Mouse (Mus musculus) right cerebral cortex, postnatal 36 days (tissue): ENCODE measurements around the gene Upk1b.
"Not testable (repeated sequence)": the region's sequence is repeated elsewhere in the genome, so short reads cannot be mapped to it uniquely, and the experiment has no call there.

Experiments
- DNase-seq, 2 experiments: peaks; one replicate each; pipeline ENCODE4 v3.0.0; 2022; ENCODE audit warnings: low spot score in 2 of 2, mixed read lengths in 1 of 2

Gene Upk1b

GRCm38 (mm10) chr16:38800091-38800490 lies at the start of gene Upk1b:
TSS of gene Upk1b (minus strand) at chr16:38800328.
- no peak for DNase-seq

- DNase-seq = no peak
These were observed 28.5 kb upstream of the Upk1b start, which contains the start of gene 4930435E12Rik for GRCm38 (mm10) chr16:38828649-38829048. TSS of gene 4930435E12Rik (minus strand) at chr16:38828749.

GRCm38 (mm10) chr16:38812521-38812920 lies 12.4 kb upstream of the Upk1b start:
- peak; percentile 11 to 28 for DNase-seq

- DNase-seq = no peak
These were observed 10.1 kb upstream of the Upk1b start for GRCm38 (mm10) chr16:38810196-38810595.

- DNase-seq = not testable (repeated sequence)
These were observed 7.7 kb upstream of the Upk1b start for GRCm38 (mm10) chr16:38807796-38808195.

- DNase-seq = no peak
These were observed 1.1 kb downstream of the Upk1b start for GRCm38 (mm10) chr16:38798957-38799450.

GRCm38 (mm10) chr16:38793120-38793519 lies 7.0 kb downstream of the Upk1b start:
- DNase-seq = no peak

GRCm38 (mm10) chr16:38789966-38790365 lies 10.2 kb downstream of the Upk1b start:
- no peak for DNase-seq

GRCm38 (mm10) chr16:38789016-38789415 lies 11.1 kb downstream of the Upk1b start:
- no peak for DNase-seq

- no peak for DNase-seq
These were observed 14.8 kb downstream of the Upk1b start for GRCm38 (mm10) chr16:38785301-38785700.

GRCm38 (mm10) chr16:38782524-38783067 lies 17.5 kb downstream of the Upk1b start:
- no peak for DNase-seq

GRCm38 (mm10) chr16:38781946-38782345 lies 18.2 kb downstream of the Upk1b start:
- no peak for DNase-seq

GRCm38 (mm10) chr16:38780960-38781572 lies 19.1 kb downstream of the Upk1b start:
- no peak for DNase-seq

GRCm38 (mm10) chr16:38776342-38776741 lies 23.8 kb downstream of the Upk1b start:
- no peak for DNase-seq

GRCm38 (mm10) chr16:38774964-38775746 lies 25.0 kb downstream of the Upk1b start:
- no peak for DNase-seq

GRCm38 (mm10) chr16:38772906-38773496 lies 27.1 kb downstream of the Upk1b start:
- DNase-seq = no peak

GRCm38 (mm10) chr16:38771145-38771544 lies 29.0 kb downstream of the Upk1b start:
- DNase-seq = no peak

- no peak for DNase-seq
These were observed 30.6 kb downstream of the Upk1b start for GRCm38 (mm10) chr16:38769529-38769928.

GRCm38 (mm10) chr16:38768386-38768785 lies 31.7 kb downstream of the Upk1b start:
- DNase-seq = no peak

- DNase-seq = peak in 1 of 2 experiments; percentile 12
These were observed 32.4 kb downstream of the Upk1b start for GRCm38 (mm10) chr16:38767761-38768160.

GRCm38 (mm10) chr16:38766671-38767070 lies 33.5 kb downstream of the Upk1b start:
- DNase-seq = no peak

- no peak for DNase-seq
These were observed 36.6 kb downstream of the Upk1b start for GRCm38 (mm10) chr16:38763508-38763907.
